Mouse (Mus musculus) right cerebral cortex, postnatal 25 days (tissue): ENCODE measurements at regions not wholly inside any gene's neighbourhood (a gene's known extent, or its start where the extent isn't known, plus 50 kb on each side); places are given as distances from the start of the nearest gene placed in this dataset.

Experiments
- DNase-seq: peaks from one replicate; pipeline ENCODE4 v3.0.0; 2022

DNA sequence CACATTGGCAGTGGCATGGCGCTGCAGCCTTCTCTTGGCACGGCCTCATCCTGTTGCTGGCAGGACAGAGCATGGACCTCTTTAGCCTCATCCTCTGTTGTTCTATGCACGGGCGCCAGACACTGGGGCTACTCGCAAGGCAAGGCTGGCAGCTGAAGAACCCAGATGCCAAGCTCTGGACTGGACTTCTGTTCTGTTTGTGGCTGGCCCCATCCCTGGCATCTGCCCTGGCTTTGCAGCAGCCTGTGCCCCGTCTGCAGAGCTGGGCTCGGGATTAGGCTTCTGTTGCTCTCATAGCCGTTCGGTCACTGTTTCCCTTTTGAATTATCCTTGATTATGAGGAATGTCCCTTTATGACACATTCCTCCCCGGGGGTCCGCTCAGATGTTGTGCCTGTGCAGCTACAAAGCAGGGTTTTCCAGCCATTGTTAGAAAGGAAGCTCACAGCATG lies 214.6 kb upstream of the Tbc1d5 start:
- DNase-seq: no peak

GRCm38 (mm10) chr17:51391871-51392270 lies 212.7 kb upstream of the Tbc1d5 start:
- DNase-seq: no peak

DNA sequence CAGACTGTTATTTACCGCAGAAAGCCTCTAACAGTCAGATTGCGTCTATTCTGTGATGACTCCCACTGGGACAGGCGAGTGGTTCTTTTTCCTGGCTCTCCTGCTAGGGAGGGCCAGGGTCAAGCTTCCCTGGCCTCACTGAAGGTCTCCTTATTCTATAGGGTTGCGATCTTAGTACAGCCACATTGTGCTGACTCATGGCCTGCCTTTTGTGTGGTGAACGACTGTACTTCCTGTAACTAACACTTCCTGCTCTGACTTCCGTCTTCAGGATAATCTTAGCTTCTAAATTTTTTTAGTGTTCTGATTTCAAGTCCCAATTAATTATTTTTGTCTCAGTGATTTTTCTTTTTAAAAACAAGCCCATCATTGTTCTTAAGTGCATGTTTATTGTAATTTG lies 203.4 kb upstream of the Tbc1d5 start:
- no peak for DNase-seq

DNA sequence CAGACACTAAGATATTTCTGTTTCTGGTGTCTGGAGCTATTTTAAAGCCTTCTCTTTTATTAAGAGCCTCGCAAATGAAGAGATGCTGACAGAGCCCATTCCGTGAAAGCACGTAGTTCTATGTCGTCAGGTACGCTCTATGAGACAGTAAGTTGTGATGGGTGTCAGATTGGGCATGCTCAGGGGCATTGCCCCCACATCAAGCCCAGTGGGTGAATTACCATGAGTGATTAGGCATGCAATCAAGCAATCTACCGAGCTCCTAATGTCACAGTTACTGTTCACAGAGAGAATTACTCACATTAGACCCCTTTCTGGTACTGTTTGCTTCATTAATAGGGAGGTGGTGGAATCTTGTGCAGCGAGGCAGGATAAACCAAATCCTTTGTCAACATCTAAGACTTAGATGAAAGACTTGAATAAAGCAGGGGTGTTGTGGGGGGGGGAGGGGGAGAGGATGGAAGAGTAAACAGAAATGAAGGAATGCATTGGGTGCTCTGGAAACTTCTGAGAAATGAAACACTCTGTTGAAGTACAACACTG lies 192.9 kb upstream of the Tbc1d5 start:
- DNase-seq: no peak

GRCm38 (mm10) chr17:51370990-51371389 lies 191.8 kb upstream of the Tbc1d5 start:
- DNase-seq: no peak

DNA sequence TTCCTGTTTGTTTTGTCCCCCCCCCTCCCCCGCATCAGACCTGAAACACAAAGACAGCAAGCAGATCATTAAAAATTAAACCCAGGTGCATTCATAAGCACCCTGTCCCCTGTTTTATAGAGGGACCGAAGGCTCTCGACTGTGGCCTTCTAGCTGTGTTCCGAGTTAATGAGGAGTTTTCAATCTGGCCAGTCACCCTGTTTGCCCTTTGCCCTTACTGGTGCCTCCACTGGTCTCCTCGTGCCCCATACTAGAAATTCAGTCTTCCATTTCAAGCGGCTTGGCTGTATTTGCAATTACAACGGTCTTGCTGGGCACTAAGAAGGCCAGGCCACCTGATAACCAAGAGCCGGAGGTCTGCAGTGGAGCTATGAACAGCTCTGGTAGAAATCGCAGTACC lies 190.9 kb upstream of the Tbc1d5 start:
- no peak for DNase-seq

DNA sequence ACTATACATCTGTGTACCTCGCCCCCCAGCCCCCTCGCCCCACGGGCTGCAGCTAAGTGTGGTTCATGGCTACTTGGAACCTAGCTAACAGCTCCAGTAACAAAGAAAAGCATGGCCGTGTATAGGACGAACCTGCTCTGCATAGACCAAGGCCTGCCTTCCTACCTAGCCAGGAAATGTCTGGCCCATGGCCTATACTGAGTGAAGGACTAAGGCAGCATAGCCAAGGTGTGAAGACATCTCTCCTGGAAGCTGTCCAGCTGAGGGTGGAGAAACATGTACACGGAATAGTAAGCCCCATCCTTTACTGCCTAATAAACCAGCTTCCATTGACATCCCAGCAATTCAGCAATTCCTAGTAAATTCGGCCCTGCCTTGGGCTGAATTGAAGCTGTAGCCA lies 183.6 kb upstream of the Tbc1d5 start:
- DNase-seq: no peak

GRCm38 (mm10) chr17:51362271-51362670 lies 183.1 kb upstream of the Tbc1d5 start:
- DNase-seq: no peak

- no peak for DNase-seq
These were observed 179.2 kb upstream of the Tbc1d5 start for GRCm38 (mm10) chr17:51358362-51358739.

DNA sequence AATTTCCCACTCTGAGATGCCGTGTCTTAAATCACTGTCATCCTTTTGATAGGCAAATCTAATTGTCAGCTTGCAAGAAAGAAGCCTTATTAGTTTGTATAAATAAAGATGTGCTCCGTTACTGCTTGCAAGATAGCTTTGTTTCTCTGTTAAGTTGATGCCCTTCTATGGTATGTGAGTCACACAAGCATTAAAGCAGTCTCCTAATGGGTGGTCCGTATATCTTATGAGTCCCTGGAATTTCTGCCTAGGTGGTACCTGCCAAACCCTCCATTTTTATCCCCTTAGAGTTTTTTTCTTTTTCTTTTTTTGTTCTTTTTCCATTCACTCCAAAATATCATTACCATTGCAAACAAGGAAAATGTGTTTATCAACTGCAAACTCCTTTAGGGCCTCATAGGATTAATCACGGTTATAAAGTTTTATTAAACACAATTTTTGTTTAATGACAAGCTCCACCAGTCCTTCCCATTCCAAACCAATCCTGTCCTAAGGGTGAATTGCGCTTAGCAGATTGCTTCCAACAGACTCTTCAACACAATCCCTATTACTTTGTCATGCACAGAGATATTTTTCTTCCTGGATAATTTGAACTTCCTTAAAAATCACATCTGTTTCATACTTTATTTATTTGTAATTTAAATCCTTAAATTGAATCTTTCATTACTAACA lies 178.7 kb upstream of the Tbc1d5 start:
- no peak for DNase-seq

DNA sequence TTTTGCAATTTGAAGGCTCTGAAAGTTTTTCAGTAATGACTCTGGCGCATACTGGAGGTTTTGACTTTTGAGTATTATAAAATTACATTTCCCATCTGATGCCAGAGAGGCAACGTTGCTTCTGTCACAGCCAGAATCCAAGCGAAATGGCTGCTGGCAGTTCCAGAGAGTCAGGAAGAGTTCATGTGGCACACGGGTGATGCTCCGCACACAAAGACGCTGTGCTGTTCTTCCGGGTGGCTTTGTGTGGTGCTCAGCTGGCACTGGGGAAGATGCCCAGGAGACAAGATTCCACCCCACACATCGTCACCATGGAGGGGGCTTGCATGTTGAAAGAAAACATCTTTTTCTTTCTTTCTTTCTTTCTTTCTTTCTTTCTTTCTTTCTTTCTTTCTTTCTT lies 177.3 kb upstream of the Tbc1d5 start:
- DNase-seq: no peak

DNA sequence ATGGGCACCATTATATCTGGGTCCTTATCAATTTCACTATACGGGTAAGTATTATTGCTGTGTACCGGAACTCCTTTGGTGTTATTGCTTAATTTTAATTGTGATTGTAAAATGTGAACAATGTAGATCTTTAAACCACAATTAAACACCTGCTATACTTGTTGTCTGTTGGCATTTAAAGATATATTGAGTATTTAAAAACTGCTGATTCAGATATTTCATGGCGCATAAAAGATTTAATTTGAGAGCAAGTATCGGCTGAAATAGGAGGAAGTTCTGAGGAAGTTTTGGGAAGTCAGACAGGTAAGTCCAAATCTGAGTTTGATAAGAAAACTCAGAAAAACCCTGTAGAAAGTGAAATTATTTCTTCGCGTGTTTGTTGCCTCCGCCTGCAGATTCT lies 142.7 kb upstream of the Tbc1d5 start:
- no peak for DNase-seq

GRCm38 (mm10) chr17:51321025-51321424 lies 141.9 kb upstream of the Tbc1d5 start:
- DNase-seq: no peak

DNA sequence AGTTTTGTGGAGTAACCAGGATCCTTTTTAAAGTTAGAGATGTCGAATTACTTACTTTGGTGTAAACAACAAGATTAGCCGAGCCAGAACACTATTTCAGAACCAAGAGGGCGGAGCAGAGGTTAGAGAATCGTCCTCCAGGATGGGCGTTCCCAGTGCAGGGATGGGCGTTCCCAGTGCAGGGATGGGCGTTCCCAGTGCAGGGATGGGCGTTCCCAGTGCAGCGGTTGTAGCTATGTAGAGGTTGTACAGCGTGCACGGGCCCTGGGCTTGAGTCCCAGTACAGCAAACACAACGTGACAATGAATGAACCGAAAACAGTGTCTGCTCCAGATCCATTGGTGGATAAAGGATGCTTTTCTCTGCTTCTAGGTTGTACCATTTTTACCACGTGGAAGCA lies 125.8 kb upstream of the Tbc1d5 start:
- no peak for DNase-seq

DNA sequence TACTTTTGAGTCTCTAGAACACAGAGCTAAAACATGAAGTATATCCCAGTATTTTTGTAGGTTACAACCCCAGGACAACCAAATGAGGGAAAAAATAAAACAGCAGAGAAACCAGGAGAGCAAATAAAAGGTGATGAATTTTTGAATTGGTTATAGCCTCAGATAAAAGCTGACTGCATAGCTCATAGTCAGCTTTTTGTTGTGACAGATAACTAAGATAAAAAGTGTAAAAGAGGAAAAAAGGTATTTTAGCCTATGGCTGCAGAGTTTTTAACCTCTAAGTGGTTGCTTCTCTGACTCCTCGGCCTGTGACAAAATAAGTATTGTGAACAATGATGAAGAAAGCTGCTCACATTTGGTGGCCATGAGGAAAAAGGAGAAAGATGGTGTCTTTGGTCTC lies 111.6 kb upstream of the Tbc1d5 start:
- DNase-seq: no peak

DNA sequence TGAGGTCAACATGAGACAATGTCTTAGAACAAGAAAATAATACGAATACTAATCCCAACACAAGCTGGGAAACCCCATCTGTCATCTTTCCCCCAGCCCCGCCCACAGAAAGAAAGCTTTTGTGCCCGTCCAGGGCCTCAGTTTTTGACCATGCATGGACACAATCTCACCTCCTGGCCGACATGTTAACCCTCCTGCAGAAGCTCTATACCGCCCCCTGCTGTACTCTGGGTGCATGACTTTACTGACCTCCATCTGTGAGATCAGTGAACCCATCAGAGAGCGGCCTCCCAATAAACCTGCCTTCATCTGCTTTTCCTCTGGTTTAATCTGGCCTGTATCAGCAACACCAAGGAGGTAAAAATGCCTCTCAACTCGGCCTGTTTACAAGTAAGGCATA lies 109.6 kb upstream of the Tbc1d5 start:
- DNase-seq: no peak

DNA sequence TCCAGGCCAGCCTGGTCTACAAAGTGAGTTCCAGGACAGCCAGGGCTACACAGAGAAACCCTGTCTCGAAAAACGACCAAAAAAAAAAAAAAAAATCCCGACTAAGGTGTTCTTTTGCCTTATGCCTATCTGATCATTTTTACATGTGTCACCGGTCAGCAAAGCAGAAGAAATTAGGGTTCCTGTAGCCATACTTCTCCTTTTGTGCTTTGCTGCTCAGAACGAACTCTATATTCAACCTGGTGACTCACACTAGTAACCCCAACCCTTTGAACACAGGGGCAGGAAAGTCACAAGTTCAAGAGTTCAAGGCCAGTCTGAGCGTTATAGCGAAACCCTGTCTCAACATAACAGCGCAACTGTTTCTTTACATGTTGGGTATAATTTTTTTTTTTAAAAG lies 108.7 kb upstream of the Tbc1d5 start:
- no peak for DNase-seq

DNA sequence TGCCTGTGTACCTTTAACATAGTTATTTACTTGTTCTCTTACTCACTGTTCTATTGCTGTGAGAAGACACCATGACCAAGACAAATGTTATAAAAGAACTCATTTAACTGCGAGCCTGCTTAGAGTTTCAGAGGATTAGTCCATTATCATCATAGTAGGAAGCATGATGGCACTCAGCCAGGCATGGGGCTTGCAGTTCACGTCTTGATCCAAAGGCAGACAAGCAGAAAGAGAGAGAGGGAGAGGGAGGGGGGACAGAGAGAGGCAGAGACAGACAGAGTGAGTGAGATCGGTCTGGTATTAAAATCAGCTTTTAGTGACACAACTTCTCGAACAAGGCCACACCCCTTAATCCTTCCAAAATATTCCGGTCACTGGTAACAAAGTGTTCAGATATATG lies 106.2 kb upstream of the Tbc1d5 start:
- DNase-seq: no peak

GRCm38 (mm10) chr17:51278771-51279170 lies 99.6 kb upstream of the Tbc1d5 start:
- no peak for DNase-seq

DNA sequence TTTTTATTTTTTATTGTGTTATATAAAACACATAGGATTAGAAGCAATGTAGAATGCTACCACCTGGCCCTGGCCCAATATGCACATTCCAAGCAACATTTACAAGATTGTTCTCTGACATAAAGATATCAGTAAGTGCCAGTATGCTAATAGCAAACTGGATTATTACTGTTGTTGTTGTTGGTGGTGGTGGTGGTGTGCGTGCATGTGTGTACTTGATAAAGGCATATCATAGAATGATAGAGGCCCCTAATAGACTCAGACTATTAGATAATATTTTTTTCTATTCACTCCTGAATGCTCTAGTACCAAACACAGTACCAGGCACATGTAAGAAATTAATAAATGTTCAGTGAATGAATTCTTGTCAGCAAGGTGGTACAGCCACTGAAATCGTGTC lies 98.9 kb upstream of the Tbc1d5 start:
- DNase-seq: no peak

- DNase-seq: no peak
These were observed 98.0 kb upstream of the Tbc1d5 start for GRCm38 (mm10) chr17:51277161-51277560.

GRCm38 (mm10) chr17:51272025-51272424 lies 92.9 kb upstream of the Tbc1d5 start:
- no peak for DNase-seq

DNA sequence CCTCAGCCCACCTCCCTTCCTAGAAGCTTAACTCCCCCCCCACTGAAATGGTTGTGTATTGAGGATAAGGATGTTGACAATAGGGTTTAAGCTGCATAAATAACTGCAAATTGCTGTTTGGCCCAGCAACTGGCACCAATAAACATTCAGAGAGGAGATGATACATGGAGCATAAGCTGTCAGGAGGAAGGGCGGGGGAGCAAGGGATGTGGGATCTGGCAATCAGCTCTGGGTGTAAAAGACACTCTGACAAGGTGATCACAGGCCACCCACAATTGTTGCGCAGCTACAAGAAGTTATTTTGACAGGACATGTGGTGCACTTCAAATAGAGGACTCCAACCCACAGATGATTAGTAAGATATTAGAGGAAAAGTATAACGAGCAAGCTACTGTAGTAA lies 83.8 kb upstream of the Tbc1d5 start:
- DNase-seq: no peak

DNA sequence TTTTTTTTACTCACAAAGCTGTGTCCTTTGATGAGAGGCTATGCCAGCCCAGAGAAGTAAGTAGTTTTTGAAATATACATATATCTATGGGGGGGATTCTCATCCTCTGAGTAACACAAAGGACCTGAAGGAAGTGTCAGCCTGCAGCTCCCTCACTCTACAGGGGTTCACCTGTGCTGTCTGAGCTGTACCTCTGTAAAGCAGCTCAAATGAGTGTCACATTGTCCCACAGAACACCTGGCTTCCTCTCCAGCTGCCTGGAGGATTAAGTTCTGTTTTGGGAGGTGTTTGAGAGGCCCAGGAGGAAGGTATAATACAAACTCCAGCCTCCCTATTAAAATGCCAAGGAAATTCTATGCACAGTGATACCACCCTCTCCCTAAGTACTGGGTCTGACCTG lies 83.3 kb upstream of the Tbc1d5 start:
- DNase-seq: no peak

DNA sequence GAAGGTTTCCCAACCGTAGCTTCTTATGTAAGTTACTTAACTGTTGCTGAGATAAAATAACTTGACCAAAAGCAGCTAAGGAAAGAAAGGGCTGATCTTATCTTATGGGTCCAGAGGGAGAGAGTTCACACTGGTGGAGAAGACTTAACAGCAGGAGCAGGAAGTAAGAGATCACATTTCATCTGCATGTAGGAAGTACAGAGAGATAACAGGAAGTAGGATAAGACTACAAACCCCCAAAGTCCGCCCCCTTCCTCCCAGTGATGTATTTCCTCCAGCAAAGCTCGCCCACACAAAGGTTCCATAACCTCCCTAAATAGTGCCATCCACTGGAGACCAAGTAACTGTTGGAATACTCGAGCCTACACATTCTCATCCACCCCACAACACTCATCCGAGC lies 79.2 kb upstream of the Tbc1d5 start:
- no peak for DNase-seq
